Mouse (Mus musculus) intestine, embryonic 15.5 days (tissue): ENCODE data around the gene Vmn2r120. TPM values are rescaled to one million over a fixed set of nuclear protein-coding genes. Genes with fewer than 3 reads are reported as not detected.
"Not testable (repeated sequence)": the region's sequence is repeated elsewhere in the genome, so short reads cannot be mapped to it uniquely, and the experiment has no call there.

Experiments
- ATAC-seq: fragments of 200-750 bp; cut with Nextera tagmentation; 2 replicates; pipeline ENCODE4 v1.8.0; 2017; ENCODE audit warnings: moderate TSS enrichment, moderate library complexity
- H3K27ac ChIP-seq: fragments of 300-500 bp; sonication (generic); 2 replicates; pipeline ENCODE4 v1.5.1; 2015; ENCODE audit warnings: mild to moderate bottlenecking, inconsistent platforms
- H3K27me3 ChIP-seq: fragments of 300-500 bp; sonication (generic); replicated peaks from 2 replicates; pipeline ENCODE4 v1.6.1; 2015; ENCODE audit warnings: inconsistent platforms
- H3K36me3 ChIP-seq: fragments of 300-500 bp; sonication (generic); 2 replicates; pipeline ENCODE4 v1.6.1; 2015; ENCODE audit warnings: inconsistent platforms
- H3K4me1 ChIP-seq: fragments of 300-500 bp; sonication (generic); replicated peaks from 2 replicates; pipeline ENCODE4 v1.6.1; 2015; ENCODE audit warnings: inconsistent platforms
- H3K4me2 ChIP-seq: fragments of 300-500 bp; sonication (generic); replicated peaks from 2 replicates; pipeline ENCODE4 v1.6.1; 2015; ENCODE audit warnings: mild to moderate bottlenecking, inconsistent platforms
- H3K4me3 ChIP-seq: fragments of 300-500 bp; sonication (generic); replicated peaks from 2 replicates; pipeline ENCODE4 v1.5.1; 2015; ENCODE audit warnings: inconsistent platforms
- H3K9ac ChIP-seq: fragments of 300-500 bp; sonication (generic); 2 replicates; pipeline ENCODE4 v1.6.1; 2015; ENCODE audit warnings: inconsistent platforms
- H3K9me3 ChIP-seq: fragments of 300-500 bp; sonication (generic); 2 replicates; pipeline ENCODE4 v1.6.1; 2016; ENCODE audit warnings: inconsistent platforms
- WGBS: fragments of 180-500 bp; shearing (Covaris S2); methylation state at CpG from one replicate; pipeline ENCODE4 v1.1.7; 2015; 5-methylcytosine and 5-hydroxymethylcytosine counted together
- polyA plus RNA-seq: library from polyadenylated mRNA; unstranded; fragments of >200 nt; fragmentation: Nextera tagmentation; extraction: Ambion mirVana; gene quantifications from 2 replicates; pipeline ENCODE4 v1.2.1, GENCODE M21; 2015

Gene Vmn2r120
- not detected in 2 replicates for polyA plus RNA-seq

- ATAC-seq = no peak
- Histone ChIP-seq H3K36me3 (no peaks in the 10 kb centered on the region), H3K27me3 (no peaks in the 10 kb centered on the region), H3K27ac (no peak within 1 kb of the TSS), H3K4me1 (no peaks in the 10 kb centered on the region), H3K4me3 (no peak within 1 kb of the TSS), H3K9ac (no peak within 1 kb of the TSS), H3K9me3 (no peaks in the 10 kb centered on the region), H3K4me2 (no peak within 1 kb of the TSS)
- 78% methylated on average over 1 of the region's 1 CpGs for WGBS
These were observed at the start of gene Vmn2r120 for GRCm38 (mm10) chr17:57545405-57545804. Gene Vmn2r120 (minus strand): TSS chr17:57545505.

GRCm38 (mm10) chr17:57587273-57587672 is 42.0 kb upstream of the Vmn2r120 start:
- H3K4me3 ChIP-seq, H3K9me3 ChIP-seq, H3K4me2 ChIP-seq, H3K27ac ChIP-seq, H3K36me3 ChIP-seq, H3K4me1 ChIP-seq, H3K27me3 ChIP-seq, ATAC-seq, H3K9ac ChIP-seq: not testable (repeated sequence)
- 81% methylated on average over 6 of the region's 6 CpGs for WGBS

- no peaks in the 10 kb centered on the region for H3K4me1 ChIP-seq
- no peak overlapping the region for H3K4me3 ChIP-seq
- no peaks in the 10 kb centered on the region for H3K27me3 ChIP-seq
- H3K9me3 ChIP-seq = no peaks in the 10 kb centered on the region
- no peak overlapping the region for H3K4me2 ChIP-seq
- 70% methylated on average over 16 of the region's 16 CpGs for whole genome bisulfite sequencing
- no peaks in the 10 kb centered on the region for H3K36me3 ChIP-seq
- ATAC-seq = no peak
- H3K9ac ChIP-seq = no peak overlapping the region
- no peak overlapping the region for H3K27ac ChIP-seq
These were observed 28.9 kb upstream of the Vmn2r120 start for GRCm38 (mm10) chr17:57574075-57574705.

Other genes starting within 250 kb of the Vmn2r120 start
- 5.7 and 6.3 TPM in 2 replicates for gene Adgre1, start 186.8 kb downstream of the Vmn2r120 start, polyA plus RNA-seq
- gene Gm21834, start 196.7 kb upstream of the Vmn2r120 start, polyA plus RNA-seq = not detected in 2 replicates
- not detected in 2 replicates for gene Cntnap5c, start 224.1 kb upstream of the Vmn2r120 start, polyA plus RNA-seq